Mouse (Mus musculus) left cerebral cortex, adult 2 months (tissue): Measurements from ENCODE around the gene Ly6g6d. TPM values are rescaled to one million over a fixed set of nuclear protein-coding genes. Genes with fewer than 3 reads are reported as not detected.

Experiments
- DNase-seq, 2 experiments: peaks; one replicate each; pipeline ENCODE4 v3.0.0; 2021 to 2022; ENCODE audit warnings: low spot score in 2 of 2, mixed read lengths in 1 of 2; ENCODE audit errors: extremely low spot score in 1 of 2
- H3K27ac ChIP-seq: fragments of 200-600 bp; 2 replicates; pipeline ENCODE4 v1.8.1; 2022
- H3K4me3 ChIP-seq: fragments of 200-600 bp; 2 replicates; pipeline ENCODE4 v1.8.1; 2022
- CTCF ChIP-seq: fragments of 200-600 bp; IDR thresholded peaks from 2 replicates; pipeline ENCODE4 v1.8.1; 2022; ENCODE audit warnings: antibody characterized with exemption, mild to moderate bottlenecking, moderate library complexity
- intact Hi-C: fragments of 180-260 bp; cut with DNase I; formaldehyde crosslinking; loops from one replicate; pipeline ENCODE4 v1.15.1; 2025
- total RNA-seq, 2 experiments: library from RNA; stranded (reverse); gene quantifications; 2 replicates each; pipeline ENCODE4 v1.2.3; 2021

Gene Ly6g6d
- total RNA-seq, 2 experiments from 2014 or later = 0.70 to 1.1 TPM

- no peak for DNase-seq
- Histone ChIP-seq H3K4me3 (no peak overlapping the region), H3K27ac (no peak overlapping the region)
- intact Hi-C loops = no loop called here
- no peak for TF ChIP-seq CTCF
Measured at GRCm38 (mm10) chr17:35079778-35080177, 1.9 kb upstream of the Ly6g6d start.

- DNase-seq = no peak
- intact Hi-C loops = no loop called here
- no peak for TF ChIP-seq CTCF
- peak overlapping the region; percentile 22 for H3K4me3 ChIP-seq
- no peak overlapping the region; the same call in 1 of the 2 replicates for H3K27ac ChIP-seq
Measured at GRCm38 (mm10) chr17:35077285-35077684, 580 bp downstream of the Ly6g6d start.

- Histone ChIP-seq H3K4me3 (peak within 1 kb of the TSS; percentile 22), H3K27ac (peak within 1 kb of the TSS; percentile 11; the same call in 1 of the 2 replicates)
- TF ChIP-seq CTCF = no peak
- DNase-seq = no peak
- intact Hi-C loops = no loop called here
Measured at GRCm38 (mm10) chr17:35076507-35077176, 1.2 kb downstream of the Ly6g6d start, which contains the start of gene Ly6g6e. Ly6g6e (plus strand) TSS chr17:35076902.

- DNase-seq = no peak
- intact Hi-C loops = no loop called here
- Histone ChIP-seq H3K27ac (no peak overlapping the region), H3K4me3 (no peak overlapping the region)
- no peak for TF ChIP-seq CTCF
Measured at GRCm38 (mm10) chr17:35074097-35074496, 3.8 kb downstream of the Ly6g6d start.

GRCm38 (mm10) chr17:35071454-35071853 lies 6.4 kb downstream of the Ly6g6d start:
- no peak overlapping the region for H3K27ac ChIP-seq
- no peak for DNase-seq
- no peak for TF ChIP-seq CTCF
- no peak overlapping the region for H3K4me3 ChIP-seq
- intact Hi-C loops = no loop called here

GRCm38 (mm10) chr17:35070556-35071229 lies 7.2 kb downstream of the Ly6g6d start:
- no peak; the same call in 1 of the 2 replicates for TF ChIP-seq CTCF
- Histone ChIP-seq H3K4me3 (no peak overlapping the region), H3K27ac (no peak overlapping the region)
- intact Hi-C loops = no loop called here
- DNase-seq = no peak

- Histone ChIP-seq H3K27ac (no peak overlapping the region), H3K4me3 (no peak overlapping the region)
- intact Hi-C loops = no loop called here
- no peak for TF ChIP-seq CTCF
- DNase-seq = no peak
Measured at GRCm38 (mm10) chr17:35068213-35068914, 9.5 kb downstream of the Ly6g6d start.

- no peak for DNase-seq
- Histone ChIP-seq H3K4me3 (no peak within 1 kb of the TSS), H3K27ac (no peak within 1 kb of the TSS)
- no peak for TF ChIP-seq CTCF
- intact Hi-C loops = no loop called here
Measured at GRCm38 (mm10) chr17:35066084-35066483, 11.8 kb downstream of the Ly6g6d start, which contains the start of gene Mpig6b. Mpig6b (minus strand) TSS chr17:35066184.

GRCm38 (mm10) chr17:35064951-35065947 lies 12.6 kb downstream of the Ly6g6d start, which contains the start of gene Ly6g6c:
Ly6g6c (plus strand) TSS chr17:35065388.
- Histone ChIP-seq H3K4me3 (no peak within 1 kb of the TSS), H3K27ac (no peak within 1 kb of the TSS)
- TF ChIP-seq CTCF = no peak
- intact Hi-C loops = no loop called here
- no peak for DNase-seq

GRCm38 (mm10) chr17:35064378-35064877 lies 13.4 kb downstream of the Ly6g6d start:
- no peak for DNase-seq
- intact Hi-C loops = no loop called here
- H3K27ac ChIP-seq = no peak overlapping the region
- no peak for TF ChIP-seq CTCF
- no peak overlapping the region for H3K4me3 ChIP-seq

- no peak overlapping the region for H3K4me3 ChIP-seq
- intact Hi-C loops = no loop called here
Measured at GRCm38 (mm10) chr17:35063466-35063865, 14.4 kb downstream of the Ly6g6d start.

More at GRCm38 (mm10) chr17:35063466-35063865, 14.4 kb downstream of the Ly6g6d start:
- no peak overlapping the region for H3K27ac ChIP-seq
- no peak for DNase-seq
- TF ChIP-seq CTCF = no peak
